Mouse (Mus musculus): ENCODE measurements at regions not wholly inside any gene's neighbourhood (a gene's known extent, or its start where the extent isn't known, plus 50 kb on each side); places are given as distances from the start of the nearest gene placed in this dataset.

- Histone ChIP-seq H3K4me2 (ENCODE audit: low read length) (no peak overlapping the region), H3K36me3 (ENCODE audit: control insufficient read depth, insufficient read depth, low read length) (no peaks in the 10 kb centered on the region), H3K27me3 (replicated peaks; ENCODE audit: control insufficient read depth, insufficient read depth, low read length) (no peaks in the 10 kb centered on the region), H3K9me3 (ENCODE audit: control insufficient read depth, low read length) (no peaks in the 10 kb centered on the region), H3K4me1 (replicated peaks; ENCODE audit: control insufficient read depth, insufficient read depth, low read length) (no peaks in the 10 kb centered on the region), H3K9ac (ENCODE audit: low read length) (no peak overlapping the region), H3K4me3 (ENCODE audit: low read depth, low read length) (no peak overlapping the region), H3K27ac (ENCODE audit: low read depth) (no peak overlapping the region)
- ATAC-seq (replicated peaks; ENCODE audit: low FRiP score, low TSS enrichment, low read depth) (no peak), DNase-seq (ENCODE audit: low spot score) (no peak)
- 50% methylated on average over 1 of the region's 1 CpGs for WGBS
Observed at GRCm38 (mm10) chr8:31518903-31519302, 1909.6 kb upstream of the 5930422O12Rik start.

DNA sequence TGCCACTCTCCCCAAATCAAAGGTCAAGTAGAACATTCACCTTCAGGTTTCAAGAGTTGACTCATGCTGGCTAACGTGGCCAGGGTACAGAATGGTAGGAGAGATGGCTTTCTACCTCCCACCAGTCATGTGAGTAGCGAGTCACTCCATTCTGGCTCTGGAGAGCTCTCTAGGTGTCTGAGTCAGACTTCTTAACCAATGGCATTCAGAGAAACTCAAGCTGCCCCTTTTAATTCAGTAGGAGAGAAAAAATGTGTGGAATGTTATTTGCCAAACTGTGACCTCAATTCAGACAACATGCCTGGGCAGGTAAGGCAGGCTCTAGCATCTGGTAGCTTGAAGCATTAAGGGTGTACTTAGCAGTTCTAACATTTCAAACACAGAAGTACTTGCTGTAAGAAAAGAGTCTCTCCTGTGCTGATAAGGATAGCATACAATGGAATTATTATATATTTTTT is 1907.5 kb upstream of the 5930422O12Rik start:
- WGBS, result 44% methylated on average over 2 of the region's 2 CpGs

DNA sequence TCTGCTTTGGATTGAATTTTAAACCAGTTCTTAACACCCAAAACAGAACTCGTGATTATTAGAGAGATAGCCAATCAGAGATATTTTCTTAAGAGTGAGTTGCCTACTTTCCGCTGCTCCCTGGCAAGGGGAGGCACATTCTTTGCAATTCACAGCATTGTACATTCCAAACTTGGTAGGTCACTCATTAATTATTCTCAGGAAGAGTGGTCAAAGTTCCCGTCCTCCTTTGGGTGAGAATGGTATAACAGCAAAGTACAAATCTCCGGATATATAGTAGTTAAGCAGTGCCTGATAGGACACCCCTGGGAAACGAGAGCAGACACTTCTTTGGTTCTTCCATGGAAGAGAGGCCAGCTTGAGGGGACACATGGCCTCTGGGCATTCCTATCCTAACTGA is 1903.4 kb upstream of the 5930422O12Rik start:
- Histone ChIP-seq H3K4me3 (ENCODE audit: low read depth, low read length) (no peak overlapping the region), H3K9ac (ENCODE audit: low read length) (no peak overlapping the region), H3K4me1 (replicated peaks; ENCODE audit: control insufficient read depth, insufficient read depth, low read length) (no peaks in the 10 kb centered on the region), H3K36me3 (ENCODE audit: control insufficient read depth, insufficient read depth, low read length) (no peaks in the 10 kb centered on the region), H3K27me3 (replicated peaks; ENCODE audit: control insufficient read depth, insufficient read depth, low read length) (no peaks in the 10 kb centered on the region), H3K4me2 (ENCODE audit: low read length) (no peak overlapping the region), H3K9me3 (ENCODE audit: control insufficient read depth, low read length) (peaks cover 4% of the 10 kb centered on the region; the same call in 1 of the 2 replicates), H3K27ac (ENCODE audit: low read depth) (no peak overlapping the region)
- ATAC-seq (replicated peaks; ENCODE audit: low FRiP score, low TSS enrichment, low read depth) (no peak), DNase-seq (ENCODE audit: low spot score) (no peak)
- 64% methylated on average over 5 of the region's 5 CpGs for WGBS

More for the DNA sequence above, 1907.5 kb upstream of the 5930422O12Rik start:
- no peak overlapping the region for H3K9ac ChIP-seq (ENCODE audit: low read length)
- DNase-seq (ENCODE audit: low spot score), result no peak
- H3K9me3 ChIP-seq (ENCODE audit: control insufficient read depth, low read length), result no peaks in the 10 kb centered on the region
- ATAC-seq (replicated peaks; ENCODE audit: low FRiP score, low TSS enrichment, low read depth), result no peak
- no peaks in the 10 kb centered on the region for H3K36me3 ChIP-seq (ENCODE audit: control insufficient read depth, insufficient read depth, low read length)
- no peaks in the 10 kb centered on the region for H3K4me1 ChIP-seq (replicated peaks; ENCODE audit: control insufficient read depth, insufficient read depth, low read length)
- H3K27ac ChIP-seq (ENCODE audit: low read depth), result no peak overlapping the region
- no peaks in the 10 kb centered on the region for H3K27me3 ChIP-seq (replicated peaks; ENCODE audit: control insufficient read depth, insufficient read depth, low read length)
- H3K4me3 ChIP-seq (ENCODE audit: low read depth, low read length), result no peak overlapping the region
- H3K4me2 ChIP-seq (ENCODE audit: low read length), result no peak overlapping the region

- Histone ChIP-seq H3K27me3 (replicated peaks; ENCODE audit: control insufficient read depth, insufficient read depth, low read length) (no peaks in the 10 kb centered on the region), H3K4me2 (ENCODE audit: low read length) (no peak overlapping the region), H3K27ac (ENCODE audit: low read depth) (no peak overlapping the region), H3K4me1 (replicated peaks; ENCODE audit: control insufficient read depth, insufficient read depth, low read length) (no peaks in the 10 kb centered on the region), H3K9ac (ENCODE audit: low read length) (no peak overlapping the region), H3K36me3 (ENCODE audit: control insufficient read depth, insufficient read depth, low read length) (no peaks in the 10 kb centered on the region), H3K9me3 (ENCODE audit: control insufficient read depth, low read length) (no peaks in the 10 kb centered on the region), H3K4me3 (ENCODE audit: low read depth, low read length) (no peak overlapping the region)
- 95% methylated on average over 3 of the region's 3 CpGs for WGBS
- DNase-seq (ENCODE audit: low spot score) (no peak), ATAC-seq (replicated peaks; ENCODE audit: low FRiP score, low TSS enrichment, low read depth) (no peak)
Observed at GRCm38 (mm10) chr8:31539251-31539650, 1889.3 kb upstream of the 5930422O12Rik start.

- H3K9ac ChIP-seq (ENCODE audit: low read length), result no peak overlapping the region
- no peak overlapping the region for H3K27ac ChIP-seq (ENCODE audit: low read depth)
- no peaks in the 10 kb centered on the region for H3K36me3 ChIP-seq (ENCODE audit: control insufficient read depth, insufficient read depth, low read length)
- H3K4me2 ChIP-seq (ENCODE audit: low read length), result no peak overlapping the region
- H3K9me3 ChIP-seq (ENCODE audit: control insufficient read depth, low read length), result no peaks in the 10 kb centered on the region
- no peak for ATAC-seq (replicated peaks; ENCODE audit: low FRiP score, low TSS enrichment, low read depth)
- H3K4me1 ChIP-seq (replicated peaks; ENCODE audit: control insufficient read depth, insufficient read depth, low read length), result no peaks in the 10 kb centered on the region
- no peaks in the 10 kb centered on the region for H3K27me3 ChIP-seq (replicated peaks; ENCODE audit: control insufficient read depth, insufficient read depth, low read length)
- 17% methylated on average over 4 of the region's 4 CpGs for WGBS
- no peak overlapping the region for H3K4me3 ChIP-seq (ENCODE audit: low read depth, low read length)
- no peak for DNase-seq (ENCODE audit: low spot score)
Observed at GRCm38 (mm10) chr8:31541646-31542045, 1886.9 kb upstream of the 5930422O12Rik start.

- DNase-seq (ENCODE audit: low spot score), result no peak
- no peaks in the 10 kb centered on the region for H3K4me1 ChIP-seq (replicated peaks; ENCODE audit: control insufficient read depth, insufficient read depth, low read length)
- no peaks in the 10 kb centered on the region for H3K27me3 ChIP-seq (replicated peaks; ENCODE audit: control insufficient read depth, insufficient read depth, low read length)
- H3K27ac ChIP-seq (ENCODE audit: low read depth), result no peak overlapping the region
- H3K4me2 ChIP-seq (ENCODE audit: low read length), result no peak overlapping the region
- no peaks in the 10 kb centered on the region for H3K36me3 ChIP-seq (ENCODE audit: control insufficient read depth, insufficient read depth, low read length)
- no peaks in the 10 kb centered on the region for H3K9me3 ChIP-seq (ENCODE audit: control insufficient read depth, low read length)
- H3K4me3 ChIP-seq (ENCODE audit: low read depth, low read length), result no peak overlapping the region
- ATAC-seq (replicated peaks; ENCODE audit: low FRiP score, low TSS enrichment, low read depth), result no peak
- no peak overlapping the region for H3K9ac ChIP-seq (ENCODE audit: low read length)
Observed at GRCm38 (mm10) chr8:31574136-31574535, 1854.4 kb upstream of the 5930422O12Rik start.

- no peak for DNase-seq (ENCODE audit: low spot score)
- Histone ChIP-seq H3K4me2 (ENCODE audit: low read length) (no peak overlapping the region), H3K27me3 (replicated peaks; ENCODE audit: control insufficient read depth, insufficient read depth, low read length) (no peaks in the 10 kb centered on the region), H3K9me3 (ENCODE audit: control insufficient read depth, low read length) (no peaks in the 10 kb centered on the region), H3K4me1 (replicated peaks; ENCODE audit: control insufficient read depth, insufficient read depth, low read length) (no peaks in the 10 kb centered on the region), H3K9ac (ENCODE audit: low read length) (no peak overlapping the region), H3K27ac (ENCODE audit: low read depth) (no peak overlapping the region), H3K4me3 (ENCODE audit: low read depth, low read length) (no peak overlapping the region), H3K36me3 (ENCODE audit: control insufficient read depth, insufficient read depth, low read length) (no peaks in the 10 kb centered on the region)
- 77% methylated on average over 2 of the region's 2 CpGs for WGBS
- no peak for ATAC-seq (replicated peaks; ENCODE audit: low FRiP score, low TSS enrichment, low read depth)
Observed at GRCm38 (mm10) chr8:31576129-31576528, 1852.4 kb upstream of the 5930422O12Rik start.

GRCm38 (mm10) chr8:31584661-31585060 is 1843.8 kb upstream of the 5930422O12Rik start:
- Histone ChIP-seq H3K36me3 (ENCODE audit: control insufficient read depth, insufficient read depth, low read length) (no peaks in the 10 kb centered on the region), H3K9me3 (ENCODE audit: control insufficient read depth, low read length) (no peaks in the 10 kb centered on the region), H3K4me3 (ENCODE audit: low read depth, low read length) (no peak overlapping the region), H3K27me3 (replicated peaks; ENCODE audit: control insufficient read depth, insufficient read depth, low read length) (no peaks in the 10 kb centered on the region), H3K4me2 (ENCODE audit: low read length) (no peak overlapping the region), H3K9ac (ENCODE audit: low read length) (no peak overlapping the region), H3K4me1 (replicated peaks; ENCODE audit: control insufficient read depth, insufficient read depth, low read length) (no peaks in the 10 kb centered on the region), H3K27ac (ENCODE audit: low read depth) (no peak overlapping the region)
- DNase-seq (ENCODE audit: low spot score) (no peak), ATAC-seq (replicated peaks; ENCODE audit: low FRiP score, low TSS enrichment, low read depth) (no peak)
- 95% methylated on average over 1 of the region's 1 CpGs for WGBS

GRCm38 (mm10) chr8:31599536-31599935 is 1829.0 kb upstream of the 5930422O12Rik start:
- DNase-seq (ENCODE audit: low spot score) (no peak), ATAC-seq (replicated peaks; ENCODE audit: low FRiP score, low TSS enrichment, low read depth) (no peak)
- Histone ChIP-seq H3K27me3 (replicated peaks; ENCODE audit: control insufficient read depth, insufficient read depth, low read length) (no peaks in the 10 kb centered on the region), H3K4me1 (replicated peaks; ENCODE audit: control insufficient read depth, insufficient read depth, low read length) (no peaks in the 10 kb centered on the region), H3K9me3 (ENCODE audit: control insufficient read depth, low read length) (no peaks in the 10 kb centered on the region), H3K4me3 (ENCODE audit: low read depth, low read length) (no peak overlapping the region), H3K27ac (ENCODE audit: low read depth) (no peak overlapping the region), H3K4me2 (ENCODE audit: low read length) (no peak overlapping the region), H3K36me3 (ENCODE audit: control insufficient read depth, insufficient read depth, low read length) (no peaks in the 10 kb centered on the region), H3K9ac (ENCODE audit: low read length) (no peak overlapping the region)
- 82% methylated on average over 5 of the region's 5 CpGs for WGBS

Measured in intestine, embryonic 14.5 days (tissue).